Mouse (Mus musculus) spleen, postnatal 10 days (tissue): ENCODE results near the gene Map3k5.
A peak's percentile ranks its signal among the peaks of the same experiment; 100 is the strongest.

ENCODE experiments used
- DNase-seq, 2 experiments: peaks; one replicate each; pipeline ENCODE4 v3.0.0; 2021 to 2022; ENCODE audit warnings: low spot score in 2 of 2

Map3k5 gene

DNA sequence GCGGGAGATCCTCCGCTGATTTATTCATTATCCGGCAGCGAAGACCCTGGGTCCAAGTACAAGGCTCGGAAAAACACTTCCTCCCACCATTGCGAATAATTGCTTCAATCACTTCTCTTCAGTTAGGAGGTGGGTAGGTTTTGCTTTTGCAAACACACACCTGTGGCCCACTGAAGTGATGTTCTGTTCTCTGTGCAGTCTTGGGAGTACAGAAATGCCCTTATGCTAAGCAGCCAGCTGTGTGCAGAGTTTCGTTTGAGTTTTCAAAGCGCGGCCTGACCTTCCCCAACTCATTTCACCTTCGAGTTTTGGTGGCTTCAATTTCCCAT, 987 bp downstream of the Map3k5 start:
- no peak for DNase-seq

DNA sequence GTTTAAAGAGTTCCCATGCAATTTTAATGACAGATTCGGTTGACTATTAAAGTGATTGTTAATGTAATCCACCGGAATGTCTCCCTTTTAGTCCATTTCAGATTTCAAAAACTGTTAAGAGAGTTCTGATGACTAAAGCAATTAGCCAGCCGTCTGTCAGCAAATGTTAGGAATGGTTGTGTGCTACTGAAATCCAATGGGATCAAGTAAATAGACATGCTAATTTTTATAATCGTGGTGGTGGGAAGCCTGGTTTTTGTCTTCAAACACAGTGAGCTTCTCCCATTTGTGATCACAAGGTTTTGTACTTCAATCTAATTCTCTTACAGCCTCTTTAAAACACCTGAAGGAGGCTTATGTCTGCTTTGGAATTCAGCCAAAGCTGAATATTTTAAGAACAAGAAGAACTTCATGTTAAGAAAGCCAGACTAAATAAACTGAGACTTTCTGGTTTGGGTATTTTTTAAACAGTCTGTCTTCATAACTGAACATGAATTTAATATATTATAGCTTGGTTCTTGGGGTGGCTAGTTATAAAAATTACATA, 1.6 kb downstream of the Map3k5 start:
- no peak for DNase-seq

DNA sequence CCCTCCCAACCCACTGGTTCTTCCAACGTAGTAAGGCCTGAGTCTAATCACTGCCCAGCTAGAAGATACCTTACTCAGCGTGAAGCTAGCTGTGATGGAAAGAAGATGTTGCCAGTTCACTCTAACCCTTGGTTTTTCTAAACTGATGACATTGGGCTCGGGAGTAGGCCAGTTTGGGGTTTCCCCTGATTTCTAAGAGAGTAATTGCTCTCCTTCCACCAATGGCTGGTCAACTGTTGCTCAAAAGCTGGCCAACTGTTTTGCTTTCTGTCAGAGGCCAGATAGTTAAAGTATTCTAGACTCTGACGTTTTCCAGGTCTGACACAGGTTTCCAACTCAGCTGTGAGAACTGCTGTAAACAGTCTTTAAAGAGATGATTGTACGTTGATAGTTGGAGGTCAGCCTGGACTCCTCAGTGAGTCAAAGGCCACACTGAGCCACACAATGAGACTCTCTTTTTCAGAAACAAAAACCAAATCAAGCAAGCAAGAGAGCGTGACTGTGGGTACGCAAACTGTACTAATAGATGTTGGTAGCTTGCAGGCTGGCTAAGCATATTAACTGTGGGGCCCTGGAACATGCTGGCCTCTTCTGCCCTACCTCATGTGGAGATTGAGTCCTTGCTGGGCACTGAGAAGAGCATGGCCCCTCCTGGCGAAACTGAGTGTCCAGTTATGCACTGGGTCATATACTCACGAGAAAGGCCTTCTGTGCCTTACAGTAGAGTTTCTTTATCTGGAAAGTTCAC, 2.9 kb downstream of the Map3k5 start:
- DNase-seq: no peak

DNA sequence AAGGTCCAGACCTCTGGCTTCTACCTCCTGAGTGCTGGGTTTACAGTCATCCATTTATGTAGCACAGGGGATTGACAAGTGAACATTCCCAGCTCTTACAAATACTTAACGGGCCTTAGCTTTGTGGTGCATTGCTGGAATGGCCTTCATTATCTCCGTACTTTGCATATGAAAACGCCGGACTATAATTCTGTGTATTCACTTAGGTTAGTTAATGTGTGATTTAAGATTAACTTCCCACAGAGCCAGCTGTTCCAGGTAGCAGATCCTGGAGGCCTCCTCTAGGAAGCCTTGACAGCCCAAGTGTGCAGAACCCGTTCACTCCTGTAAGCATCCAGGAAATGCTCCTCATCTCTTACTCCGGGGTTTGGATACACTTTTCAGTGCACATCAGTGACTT, 4.5 kb downstream of the Map3k5 start:
- DNase-seq: no peak

DNA sequence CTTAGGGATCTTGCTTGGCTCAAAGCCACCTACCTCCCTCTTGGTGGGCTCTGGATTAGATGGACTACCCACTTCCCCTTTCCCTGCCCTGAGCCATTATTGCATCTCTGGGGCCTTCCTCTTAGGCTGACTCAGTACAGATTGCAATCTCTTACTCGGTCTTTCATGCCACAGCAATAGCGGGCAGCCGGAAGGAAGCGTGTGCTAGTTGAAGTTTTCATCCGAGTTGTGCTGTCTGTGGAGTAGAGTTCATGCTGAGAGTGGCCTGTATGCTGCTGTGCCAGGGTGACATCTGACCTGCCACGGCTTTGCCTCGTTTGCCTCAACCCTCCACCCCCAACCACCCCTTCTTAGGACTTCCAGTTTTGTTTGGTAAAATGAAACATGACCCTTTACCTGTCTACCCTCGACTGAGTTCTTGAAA, 5.0 kb downstream of the Map3k5 start:
- DNase-seq: peak in 1 of 2 experiments; percentile 42

DNA sequence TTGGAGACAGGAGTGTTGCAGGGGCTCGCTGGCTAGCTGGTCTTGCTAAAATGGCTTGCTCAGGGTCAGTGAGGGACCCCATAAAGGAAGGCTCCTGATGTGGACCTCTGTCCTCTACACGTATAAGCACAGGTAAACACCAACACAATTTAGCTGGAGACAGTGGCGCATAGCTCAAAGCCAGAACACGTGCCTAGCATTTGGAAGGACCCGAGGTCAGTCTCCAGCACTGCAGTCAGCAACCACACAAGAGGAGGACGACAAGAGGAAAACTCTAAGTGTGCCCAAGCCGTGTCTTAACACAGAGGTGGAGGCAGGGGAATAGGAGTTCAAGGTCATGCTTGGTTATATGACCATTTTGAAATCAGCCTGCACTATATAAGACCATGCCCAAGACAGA, 5.9 kb downstream of the Map3k5 start:
- DNase-seq: no peak

DNA sequence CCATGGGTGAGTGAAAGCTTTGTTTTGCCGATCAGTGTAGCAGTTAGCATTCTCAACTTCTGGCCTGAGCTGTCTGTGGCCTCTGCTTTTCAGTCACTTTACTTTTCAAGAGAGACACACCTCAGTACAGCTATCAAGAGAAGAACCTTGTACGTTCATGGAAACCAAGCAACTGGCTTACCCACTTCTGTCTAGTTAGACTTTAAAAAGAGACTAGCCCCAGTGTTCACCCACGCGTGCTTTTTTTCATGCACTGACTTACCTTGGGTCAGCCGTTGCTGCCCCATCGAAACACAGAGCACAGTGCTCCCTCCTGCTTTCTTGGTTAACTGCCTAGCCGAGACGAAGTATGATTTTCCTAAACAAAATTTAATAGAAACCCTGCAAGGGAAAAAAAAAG, 6.4 kb downstream of the Map3k5 start:
- DNase-seq: no peak

DNA sequence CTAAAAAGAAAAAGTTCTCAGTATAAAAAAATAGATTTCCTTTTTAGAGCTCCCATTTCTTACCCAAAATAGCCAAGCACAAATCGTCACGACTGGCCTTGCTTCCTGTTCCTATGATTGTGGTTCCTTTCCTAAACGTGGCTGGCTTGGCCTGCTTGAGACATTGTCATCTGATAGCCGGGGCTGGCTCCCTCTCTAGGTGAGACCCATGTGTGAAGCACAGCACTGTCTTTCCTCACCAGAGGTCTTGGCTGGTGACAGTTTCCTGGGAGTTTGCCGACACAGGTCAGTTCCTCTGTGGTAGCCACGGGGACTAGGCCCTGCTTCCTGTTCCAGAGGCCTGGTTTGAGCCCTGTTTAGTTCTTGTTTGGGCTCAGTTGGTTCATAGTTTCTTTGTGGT, 6.8 kb downstream of the Map3k5 start:
- peak in 1 of 2 experiments; percentile 34 for DNase-seq

DNA sequence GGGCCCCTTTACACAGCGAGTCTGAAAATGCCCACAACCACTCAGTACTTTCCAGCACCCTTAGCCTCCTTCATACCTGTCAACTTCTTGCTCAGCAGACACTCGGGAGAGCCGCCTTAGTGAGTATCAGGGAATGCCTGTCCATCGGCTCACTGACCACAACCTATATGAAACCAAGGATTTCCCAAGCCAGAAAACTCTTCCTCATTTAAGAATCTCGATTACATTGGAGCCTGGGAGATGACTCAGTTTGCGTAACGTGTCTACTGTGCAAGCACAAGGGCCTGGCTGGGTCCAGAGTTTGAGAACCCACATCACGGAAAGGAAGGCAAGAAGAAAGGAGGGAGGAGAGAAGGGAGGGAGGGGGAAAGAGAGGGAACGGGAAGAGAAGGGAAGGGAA, 7.6 kb downstream of the Map3k5 start:
- DNase-seq: no peak

DNA sequence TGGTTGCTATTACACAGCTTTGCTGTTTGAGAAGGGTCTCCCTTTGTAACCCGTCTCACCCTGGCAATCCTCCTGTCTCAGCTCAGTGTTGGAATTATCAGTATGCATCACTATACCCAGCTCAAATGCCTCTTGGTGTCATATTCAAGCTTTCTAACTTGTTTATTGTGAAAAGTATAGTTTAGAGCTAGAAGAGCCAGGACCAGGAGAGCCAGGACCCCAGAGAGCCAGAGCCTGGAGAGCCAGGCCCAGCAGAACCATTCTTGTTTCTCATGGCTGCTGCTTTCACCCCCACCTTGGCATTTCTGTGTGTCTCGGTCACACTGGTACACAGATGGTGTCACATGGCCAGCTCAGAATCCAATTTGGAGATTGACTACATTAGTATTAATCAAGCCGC, 8.3 kb downstream of the Map3k5 start:
- DNase-seq: no peak

DNA sequence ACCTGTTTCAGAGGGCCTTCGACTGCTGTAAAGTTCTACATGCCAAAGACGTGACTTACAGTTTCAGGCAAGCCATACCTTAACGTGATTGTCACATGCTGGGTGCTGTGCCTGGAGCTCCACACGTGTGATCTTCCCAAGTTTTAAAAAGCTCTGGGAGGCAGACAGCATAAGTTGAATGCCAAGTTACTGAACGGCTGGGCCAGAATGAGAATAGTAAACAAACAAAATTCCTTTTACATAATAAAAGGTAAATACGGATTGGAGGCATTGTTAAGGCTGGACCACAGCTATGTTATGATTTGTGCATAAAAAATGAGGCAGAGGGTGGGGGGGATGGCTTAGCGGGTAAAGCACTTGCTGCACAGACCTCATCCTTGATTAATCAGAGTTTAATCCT, 11.4 kb downstream of the Map3k5 start:
- no peak for DNase-seq

DNA sequence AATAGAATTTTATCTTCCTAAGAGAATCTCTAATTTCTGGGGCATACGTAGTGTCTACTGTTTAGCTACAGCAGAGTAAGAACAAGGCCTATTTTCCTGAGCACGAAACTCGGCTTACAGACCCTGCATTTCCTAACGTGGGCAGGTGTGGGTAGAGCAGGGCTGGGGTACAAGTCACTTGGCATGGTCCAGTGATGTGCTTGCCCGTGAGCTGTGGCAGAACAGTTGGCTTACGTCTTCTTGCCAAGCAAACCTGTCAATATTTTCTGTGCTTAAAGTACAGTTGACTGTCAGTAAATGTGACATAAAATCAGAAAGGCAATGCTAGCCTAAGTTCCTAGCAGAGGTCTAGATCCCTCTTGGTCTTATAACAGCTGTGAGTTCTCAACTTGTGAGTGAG, 12.4 kb downstream of the Map3k5 start:
- DNase-seq: no peak

DNA sequence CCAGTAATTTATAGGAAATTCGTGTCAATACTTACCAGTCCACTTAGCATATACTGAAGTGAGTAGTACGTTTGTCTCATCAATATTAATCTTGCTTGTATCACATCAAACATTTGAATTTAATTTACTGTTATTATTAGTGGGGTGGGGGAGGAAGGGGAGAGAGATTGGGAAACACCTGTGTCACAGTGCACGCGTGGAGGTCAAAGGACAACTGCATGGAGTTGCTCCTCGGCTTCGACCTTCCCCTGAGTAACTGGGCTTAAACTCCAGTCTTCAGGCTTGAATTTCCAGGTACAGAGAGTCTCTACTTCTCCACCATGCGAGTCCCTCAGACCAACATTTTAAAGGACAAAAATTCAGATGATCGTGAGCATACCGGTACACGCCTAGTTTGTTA, 13.2 kb downstream of the Map3k5 start:
- DNase-seq: no peak

DNA sequence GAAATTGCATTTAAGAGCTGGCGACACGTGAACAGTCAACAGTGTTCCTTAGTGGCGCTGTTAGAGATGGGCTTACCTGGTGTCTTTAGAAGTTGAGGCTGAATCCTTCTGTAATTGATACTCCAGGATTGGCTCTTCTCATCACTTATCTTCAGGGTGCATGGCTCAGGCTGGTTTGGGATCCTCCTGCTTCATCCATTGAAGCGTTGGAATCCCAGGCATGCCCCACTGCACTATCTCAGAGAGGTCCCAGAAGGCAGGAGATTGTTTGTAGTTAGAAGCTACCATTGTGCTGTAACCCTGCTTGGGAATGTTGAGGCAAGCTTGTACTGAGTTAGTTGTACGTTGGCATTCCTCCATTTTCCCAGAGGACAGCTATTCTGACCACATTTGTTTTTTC, 13.6 kb downstream of the Map3k5 start:
- no peak for DNase-seq

DNA sequence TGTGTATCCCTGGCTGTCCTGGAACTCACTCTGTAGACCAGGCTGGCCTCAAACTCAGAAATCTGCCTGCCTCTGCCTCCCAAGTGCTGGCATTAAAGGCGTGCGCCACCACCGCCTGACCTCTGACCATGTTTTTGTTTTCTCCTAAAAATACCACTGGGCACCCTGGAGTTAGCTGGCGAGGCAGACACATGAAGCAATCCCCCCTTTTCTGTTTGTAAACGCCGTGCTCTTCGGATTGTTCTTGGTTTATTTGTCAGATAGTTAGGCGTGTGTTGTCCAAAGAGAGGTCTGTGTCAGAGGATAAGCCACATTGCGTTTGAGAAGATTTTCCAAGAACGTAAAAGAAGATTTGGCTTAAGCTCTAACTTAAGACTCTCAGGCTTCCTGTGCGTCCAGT, 14.1 kb downstream of the Map3k5 start:
- no peak for DNase-seq

DNA sequence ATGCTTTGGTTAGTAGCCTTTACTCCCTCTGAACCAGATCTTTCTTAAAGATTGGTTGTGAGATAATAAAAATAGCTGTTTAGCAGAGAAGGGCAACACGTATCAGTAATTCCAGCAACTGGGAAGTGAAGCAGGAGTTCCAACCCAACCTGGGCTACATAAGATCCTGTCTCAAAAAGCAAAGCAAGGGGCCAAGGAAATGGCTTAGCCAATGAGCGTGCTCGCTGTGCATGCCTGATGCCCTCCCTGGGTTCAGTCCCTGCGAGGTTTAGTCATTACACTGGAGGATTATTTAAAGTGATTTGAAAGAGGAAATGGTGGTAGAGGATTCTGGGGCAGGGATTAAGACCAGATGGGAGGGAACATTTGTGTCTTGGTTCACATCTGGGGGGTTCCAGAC, 14.8 kb downstream of the Map3k5 start:
- DNase-seq: no peak

DNA sequence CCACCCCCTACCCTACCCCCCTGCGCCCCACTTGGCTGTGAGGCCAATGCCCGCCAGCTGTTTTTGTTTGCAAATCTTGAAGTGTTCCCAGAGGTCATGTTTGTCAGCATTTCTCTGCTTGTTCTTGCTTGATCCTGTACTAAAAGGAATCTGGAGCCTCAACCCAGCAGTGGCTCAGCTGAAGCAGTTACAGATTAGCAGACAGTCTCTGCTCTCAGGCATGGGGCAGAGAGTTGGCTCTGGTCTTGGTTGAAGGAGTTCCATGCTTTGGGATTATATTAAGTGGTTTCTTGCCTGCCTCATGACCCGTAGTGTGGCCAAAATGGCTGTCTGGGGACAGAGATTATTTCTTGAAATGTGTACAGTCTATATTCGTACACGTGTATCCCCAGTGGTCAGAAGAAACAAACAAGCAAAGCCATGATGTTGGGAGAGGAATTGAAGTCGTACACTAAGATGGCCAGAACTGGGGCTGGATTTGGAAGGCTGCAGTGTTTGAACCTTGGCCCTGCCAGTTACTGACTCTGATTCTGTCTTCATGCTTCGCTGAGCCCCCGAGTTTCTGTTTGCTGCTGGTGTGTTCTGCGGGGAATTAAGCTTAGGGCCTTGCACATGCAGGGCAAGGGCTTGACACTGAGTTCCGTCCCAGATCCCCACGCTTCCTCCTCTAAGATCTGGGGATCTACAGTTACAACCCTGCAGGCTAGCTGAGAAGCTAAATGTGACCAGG, 18.9 kb downstream of the Map3k5 start:
- peak in 1 of 2 experiments; percentile 35 for DNase-seq

DNA sequence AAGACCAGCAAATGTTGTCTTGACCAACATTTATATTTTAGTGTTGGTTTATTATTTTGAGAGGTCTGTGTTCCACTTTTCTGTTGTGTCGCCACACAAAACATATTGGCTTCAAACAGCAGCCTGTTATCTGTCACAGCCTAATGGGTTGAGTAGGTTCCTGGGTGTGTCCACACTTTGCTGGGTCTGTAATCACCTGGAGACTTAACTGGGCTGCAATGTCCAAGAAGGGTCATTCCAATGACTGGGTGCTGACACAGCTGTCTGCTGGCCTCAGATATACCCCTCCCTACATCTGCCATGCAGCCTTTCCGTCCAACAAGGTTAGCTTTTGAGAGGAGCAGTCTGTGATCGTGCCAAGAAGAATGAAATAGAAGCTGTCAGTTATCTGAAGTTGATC, 20.3 kb downstream of the Map3k5 start:
- DNase-seq: no peak

DNA sequence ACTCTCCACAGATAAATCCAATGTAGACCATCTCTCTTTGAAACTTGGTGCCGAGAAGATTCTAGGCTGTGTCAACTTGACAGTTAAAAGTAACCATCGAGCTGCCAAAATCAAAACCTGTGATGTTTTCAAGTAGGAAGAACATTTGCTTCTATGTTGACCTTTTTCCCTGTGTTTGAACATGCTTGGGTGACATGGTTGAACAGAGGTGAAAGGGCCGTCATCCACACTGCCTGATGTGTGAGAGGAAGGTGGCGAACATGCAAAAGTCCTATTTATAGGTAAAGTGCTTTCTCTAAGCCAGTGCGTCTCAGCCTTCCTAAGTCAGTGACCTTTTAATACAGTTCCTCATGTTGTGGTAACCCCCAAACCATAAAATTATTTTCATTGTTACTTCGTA, 21.5 kb downstream of the Map3k5 start:
- no peak for DNase-seq

DNA sequence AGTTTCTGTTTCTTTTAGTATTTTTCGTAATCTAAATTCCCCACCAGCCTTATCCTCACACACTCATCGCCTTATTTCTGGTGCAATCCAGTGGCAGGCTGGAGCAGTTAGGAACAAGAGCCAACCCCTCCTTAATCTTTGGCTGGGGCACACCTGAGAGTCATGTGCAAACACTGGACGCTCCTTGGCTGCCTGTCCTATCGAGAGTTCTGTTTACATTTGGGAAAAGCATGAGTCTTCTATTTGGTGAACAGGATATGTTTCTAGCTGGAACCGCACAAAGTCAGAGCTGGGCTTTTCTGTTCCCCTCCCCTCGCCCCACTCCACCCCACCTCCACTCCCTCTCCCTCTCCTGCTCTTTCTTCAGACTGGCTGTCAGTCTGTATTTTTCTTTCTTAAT, 22.5 kb downstream of the Map3k5 start:
- DNase-seq: no peak

DNA sequence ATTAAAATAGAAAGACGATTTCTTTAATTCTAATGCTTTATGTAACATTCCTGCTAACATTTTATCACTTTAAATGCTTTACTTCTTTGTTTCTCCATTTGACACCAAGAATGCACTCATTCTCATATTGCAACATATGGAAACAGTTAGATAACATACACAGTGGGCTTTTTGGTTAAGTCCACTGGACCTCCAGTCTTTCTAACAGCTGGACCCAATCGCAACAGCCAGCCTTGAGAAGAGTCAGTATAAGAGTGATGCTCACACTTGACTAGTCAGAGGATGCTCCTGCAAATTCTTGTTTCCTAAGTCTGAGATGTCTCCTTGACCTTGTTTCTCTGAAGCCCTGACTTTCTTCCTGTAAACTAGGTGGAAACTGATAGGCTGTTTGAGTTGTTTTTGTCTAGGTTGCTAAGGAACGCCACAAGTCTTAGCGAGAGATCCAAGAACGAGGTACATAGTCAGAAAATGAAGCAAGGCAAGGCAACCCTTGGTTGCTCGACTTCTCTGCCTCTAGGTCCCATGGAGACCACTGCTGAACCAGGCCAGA, 26.6 kb downstream of the Map3k5 start:
- no peak for DNase-seq

DNA sequence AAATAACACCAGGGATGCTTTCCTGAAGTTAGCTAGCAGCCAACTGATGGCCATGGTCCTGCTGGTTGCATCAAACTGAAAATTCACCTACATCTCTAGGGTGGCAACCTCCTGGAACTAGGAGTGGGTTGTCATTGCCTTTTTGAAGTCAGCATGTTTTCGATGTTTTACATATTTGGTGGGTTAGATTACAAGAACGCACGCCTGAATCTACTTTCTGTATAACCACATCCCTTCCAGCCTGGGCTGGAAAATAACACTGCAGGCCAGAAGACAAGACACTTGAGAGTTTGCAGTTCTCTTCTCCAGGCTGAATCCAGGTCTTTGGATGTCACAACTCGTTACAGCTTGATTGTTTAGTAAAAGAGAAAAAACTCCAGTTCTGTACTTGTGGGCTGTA, 28.5 kb downstream of the Map3k5 start:
- no peak for DNase-seq

DNA sequence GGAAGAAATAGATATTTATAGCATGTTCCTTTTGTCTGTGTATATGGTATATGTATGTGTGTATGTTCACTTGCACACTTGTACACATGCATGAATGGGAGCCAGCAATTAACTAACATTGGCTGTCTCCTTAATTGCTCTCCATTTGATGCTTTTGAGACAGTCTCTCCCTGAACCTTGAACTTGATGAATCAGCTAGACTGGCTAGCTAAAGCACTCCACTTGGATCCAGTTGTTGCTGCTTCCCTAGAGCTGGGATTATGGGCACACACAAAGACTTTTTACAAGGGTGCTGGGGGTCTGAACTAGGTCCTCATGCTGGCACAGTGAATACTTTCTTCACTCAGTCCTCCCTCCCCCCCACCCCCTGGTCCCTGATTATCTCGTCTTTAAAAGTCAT, 28.9 kb downstream of the Map3k5 start:
- no peak for DNase-seq
